In genomic region chr1:187377865-187378524, GRCm38 (mm10) we compare ENCODE assay signal across 9 mouse cellular contexts.
DNase-seq lines count a peak whose midpoint lies in the region; ATAC-seq and TF ChIP-seq lines count a peak whose summit lies in the region.
"Had no signal": no experiment of that assay in that cellular context is flagged by ENCODE, and none has a peak within 500 bp of the region (broad histone marks: within the 10 kb centered on the region; RNA-seq: fewer than 3 reads in every experiment).

No protein-coding gene starts in this region.

- TF ChIP-seq CTCF in hindbrain, postnatal 0 days (IDR thresholded peaks at IDR 0.05; ENCODE audit: low read depth), result no peak
- TF ChIP-seq CTCF in cerebellum, adult 2 months (IDR thresholded peaks at IDR 0.05; ENCODE audit: borderline replicate concordance, insufficient read depth, low read depth, low read length), result no peak

- no peaks in the 10 kb centered on the region for H3K9me3 ChIP-seq in forebrain, embryonic 12.5 days
- H3K9me3 ChIP-seq in hindbrain, postnatal 0 days (ENCODE audit: low read length), result no peaks in the 10 kb centered on the region

- H3K27ac ChIP-seq in forebrain, embryonic 12.5 days, result peak overlapping the region; percentile 60
- H3K27ac ChIP-seq in hindbrain, postnatal 0 days, result peak overlapping the region; percentile 23; the same call in 1 of the 2 replicates
- no peak overlapping the region for H3K27ac ChIP-seq in cerebellum, adult 2 months (ENCODE audit: insufficient read depth, low read length)

- TF ChIP-seq POLR2A in cerebellum, adult 2 months (IDR thresholded peaks at IDR 0.05; ENCODE audit: borderline replicate concordance, insufficient read depth, low read length), result no peak

- peak overlapping the region; percentile 23 for H3K4me2 ChIP-seq in forebrain, embryonic 12.5 days
- no peak overlapping the region for H3K4me2 ChIP-seq in hindbrain, postnatal 0 days (ENCODE audit: low read depth, low read length)

- DNase-seq in lung, postnatal 25 days (ENCODE audit: low spot score), result peak; percentile 1
- DNase-seq in lung, postnatal 10 days, result no peak
- peak; percentile 6 for DNase-seq in hindbrain, postnatal 0 days (ENCODE audit: low spot score)
- DNase-seq in spleen, postnatal 36 days (ENCODE audit: low spot score in 2 of 2), result peak; percentile 62 to 70
- DNase-seq in cerebellum, adult 2 months, result no peak
- DNase-seq in embryo, embryonic 9.5 days (ENCODE audit: extremely low spot score), result no peak

- no peak overlapping the region for H3K9ac ChIP-seq in forebrain, embryonic 12.5 days
- H3K9ac ChIP-seq in hindbrain, postnatal 0 days (replicated peaks; ENCODE audit: low read length), result no peak overlapping the region

- ATAC-seq in forebrain, embryonic 12.5 days (ENCODE audit: low FRiP score), result peak; percentile 86
- peak; percentile 40; the same call in 1 of the 2 replicates for ATAC-seq in hindbrain, postnatal 0 days
- no peak for ATAC-seq in CD4-positive, CD25-positive, alpha-beta regulatory T cell, adult 4 months
- ATAC-seq: Patski had no signal

- H3K27me3 ChIP-seq in forebrain, embryonic 12.5 days, result no peaks in the 10 kb centered on the region
- H3K27me3 ChIP-seq in hindbrain, postnatal 0 days (ENCODE audit: insufficient read depth, low read length), result no peaks in the 10 kb centered on the region
- no peaks in the 10 kb centered on the region for H3K27me3 ChIP-seq in cerebellum, adult 2 months (ENCODE audit: control insufficient read depth, insufficient read depth, low read length)
- H3K27me3 ChIP-seq: Patski had no signal

- WGBS in forebrain, embryonic 12.5 days, result 34% methylated on average over 14 of the region's 14 CpGs
- 58% methylated on average over 14 of the region's 14 CpGs for WGBS in hindbrain, postnatal 0 days
- WGBS in cerebellum, adult 2 months, result 74% methylated on average over 14 of the region's 14 CpGs

- no peak overlapping the region for H3K4me3 ChIP-seq in forebrain, embryonic 12.5 days (replicated peaks)
- no peak overlapping the region for H3K4me3 ChIP-seq in hindbrain, postnatal 0 days (ENCODE audit: low read length)
- H3K4me3 ChIP-seq in cerebellum, adult 2 months (replicated peaks; ENCODE audit: insufficient read depth, low read depth, low read length), result no peak overlapping the region

- H3K36me3 ChIP-seq in forebrain, embryonic 12.5 days (replicated peaks), result no peaks in the 10 kb centered on the region
- H3K36me3 ChIP-seq in hindbrain, postnatal 0 days (ENCODE audit: insufficient read depth, low read length), result no peaks in the 10 kb centered on the region

- H3K4me1 ChIP-seq in forebrain, embryonic 12.5 days, result peaks cover 14% of the 10 kb centered on the region
- no peaks in the 10 kb centered on the region; the same call in 1 of the 2 replicates for H3K4me1 ChIP-seq in hindbrain, postnatal 0 days (ENCODE audit: insufficient read depth, low read length)
- no peaks in the 10 kb centered on the region for H3K4me1 ChIP-seq in cerebellum, adult 2 months (ENCODE audit: control insufficient read depth, insufficient read depth, low read length)

Comparison
In these comparisons a context has a peak if more than half of its experiments do, and no peak if none do; other contexts are left out.
1. DNase-seq: peak in lung, postnatal 25 days (single experiment), hindbrain, postnatal 0 days (single experiment) and spleen, postnatal 36 days (2 of 2); none in lung, postnatal 10 days (single experiment), cerebellum, adult 2 months (0 of 2) and embryo, embryonic 9.5 days (single experiment).